Mouse (Mus musculus) ES-E14 (cell line): ENCODE measurements around the gene Ankrd36. TPM values are rescaled to one million over a fixed set of nuclear protein-coding genes. Genes with fewer than 3 reads are reported as not detected.

Source experiments
- total RNA-seq: library from RNA; depleted of rRNA; stranded (reverse); fragments of 300-350 nt; gene quantifications from 2 replicates; pipeline ENCODE4 v1.2.3, GENCODE M21; 2012; rRNA removed

Gene Ankrd36
- total RNA-seq, 1 experiment: 0.45 TPM

Other genes starting within 250 kb of the Ankrd36 start
- 15.4 and 19.1 TPM in 2 replicates for gene Znrf3, start 124.8 kb upstream of the Ankrd36 start, total RNA-seq
- 143 and 195 TPM in 2 replicates for gene Xbp1, start 49.0 kb upstream of the Ankrd36 start, total RNA-seq
- gene Ccdc117, start 27.5 kb upstream of the Ankrd36 start, total RNA-seq: 24.2 and 27.4 TPM in 2 replicates
- 125 and 170 TPM in 2 replicates for gene Mrps24, start 146.0 kb downstream of the Ankrd36 start, total RNA-seq
- 10.3 and 10.4 TPM in 2 replicates for gene Urgcp, start 192.7 kb downstream of the Ankrd36 start, total RNA-seq
- 31.7 and 48.7 TPM in 2 replicates for gene Dbnl, start 218.8 kb downstream of the Ankrd36 start, total RNA-seq
- 4.1 and 4.2 TPM in 2 replicates for gene Pgam2, start 234.0 kb downstream of the Ankrd36 start, total RNA-seq